Mouse (Mus musculus) stomach, embryonic 14.5 days (tissue): ENCODE measurements around the gene Olfr519. TPM values are rescaled to one million over a fixed set of nuclear protein-coding genes. Genes with fewer than 3 reads are reported as not detected.

Experiments used
- ATAC-seq: fragments of 200-750 bp; cut with Nextera tagmentation; 2 replicates; pipeline ENCODE4 v1.8.0; 2017; ENCODE audit warnings: low read depth, moderate TSS enrichment; ENCODE audit not compliant: insufficient number of reproducible peaks, insufficient read depth, low FRiP score
- H3K27ac ChIP-seq: fragments of 300-500 bp; sonication (generic); 2 replicates; pipeline ENCODE4 v1.5.1; 2014; ENCODE audit warnings: mild to moderate bottlenecking, low read length, moderate library complexity, mixed read lengths
- H3K27me3 ChIP-seq: fragments of 300-500 bp; sonication (generic); 2 replicates; pipeline ENCODE4 v1.6.1; 2014; ENCODE audit warnings: low read length, control low read depth, mixed read lengths; ENCODE audit not compliant: control insufficient read depth, insufficient read depth
- H3K36me3 ChIP-seq: fragments of 300-500 bp; sonication (generic); 2 replicates; pipeline ENCODE4 v1.6.1; 2014; ENCODE audit warnings: mild to moderate bottlenecking, control low read depth, low read length, moderate library complexity, mixed read lengths; ENCODE audit not compliant: control insufficient read depth, insufficient read depth
- H3K4me1 ChIP-seq: fragments of 300-500 bp; sonication (generic); 2 replicates; pipeline ENCODE4 v1.6.1; 2014; ENCODE audit warnings: low read length, control low read depth, mixed read lengths; ENCODE audit not compliant: control insufficient read depth, insufficient read depth
- H3K4me2 ChIP-seq: fragments of 300-500 bp; sonication (generic); replicated peaks from 2 replicates; pipeline ENCODE4 v1.6.1; 2014; ENCODE audit warnings: low read depth, low read length, control low read depth
- H3K4me3 ChIP-seq: fragments of 300-500 bp; sonication (generic); 2 replicates; pipeline ENCODE4 v1.5.1; 2014; ENCODE audit warnings: low read depth, low read length, control low read depth
- H3K9ac ChIP-seq: fragments of 300-500 bp; sonication (generic); replicated peaks from 2 replicates; pipeline ENCODE4 v1.6.1; 2014; ENCODE audit warnings: low read depth, mild to moderate bottlenecking, control low read depth, low read length, moderate library complexity, mixed read lengths
- H3K9me3 ChIP-seq: fragments of 300-500 bp; sonication (generic); 2 replicates; pipeline ENCODE4 v1.6.1; 2016; ENCODE audit warnings: low read depth, low read length, control low read depth; ENCODE audit not compliant: control insufficient read depth
- WGBS: fragments of 180-500 bp; shearing (Covaris S2); extraction: QIAGEN DNeasy Blood & Tissue Kit; methylation state at CpG from one replicate; pipeline ENCODE4 v1.1.7; 2014; 5-methylcytosine and 5-hydroxymethylcytosine counted together
- polyA plus RNA-seq: library from polyadenylated mRNA; unstranded; fragments of >200 nt; fragmentation: Nextera tagmentation; extraction: Ambion mirVana; gene quantifications from 2 replicates; pipeline ENCODE4 v1.2.1, GENCODE M21; 2014

Olfr519 gene
- not detected in 2 replicates for polyA plus RNA-seq

DNA sequence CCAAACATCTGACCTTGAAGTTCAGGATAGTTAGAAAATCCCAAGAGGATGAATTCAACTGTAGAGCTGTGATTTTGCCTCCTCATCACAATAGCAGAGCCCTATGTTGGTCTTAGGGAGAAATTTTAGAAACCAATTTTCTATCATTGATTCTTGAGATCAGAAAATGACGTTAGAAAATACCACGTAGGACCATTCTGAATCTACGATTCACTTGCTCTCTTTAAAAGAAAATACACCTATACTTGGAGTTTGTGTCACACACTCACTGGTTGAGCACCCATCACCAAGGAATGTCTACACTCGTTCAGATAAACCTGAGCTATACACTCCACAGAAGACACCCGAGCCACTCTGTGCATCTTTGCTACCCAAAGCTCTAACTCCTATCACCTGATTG, at the start of gene Olfr519:
Gene Olfr519 (minus strand): TSS at position 101 of the 400 bp plus-strand sequence.
- Histone ChIP-seq H3K27me3 (no peaks in the 10 kb centered on the region), H3K9me3 (no peaks in the 10 kb centered on the region), H3K36me3 (no peaks in the 10 kb centered on the region), H3K4me2 (no peak within 1 kb of the TSS), H3K27ac (no peak within 1 kb of the TSS), H3K9ac (no peak within 1 kb of the TSS), H3K4me3 (no peak within 1 kb of the TSS), H3K4me1 (no peaks in the 10 kb centered on the region)
- 88% methylated on average over 5 of the region's 5 CpGs for WGBS
- ATAC-seq, result no peak

DNA sequence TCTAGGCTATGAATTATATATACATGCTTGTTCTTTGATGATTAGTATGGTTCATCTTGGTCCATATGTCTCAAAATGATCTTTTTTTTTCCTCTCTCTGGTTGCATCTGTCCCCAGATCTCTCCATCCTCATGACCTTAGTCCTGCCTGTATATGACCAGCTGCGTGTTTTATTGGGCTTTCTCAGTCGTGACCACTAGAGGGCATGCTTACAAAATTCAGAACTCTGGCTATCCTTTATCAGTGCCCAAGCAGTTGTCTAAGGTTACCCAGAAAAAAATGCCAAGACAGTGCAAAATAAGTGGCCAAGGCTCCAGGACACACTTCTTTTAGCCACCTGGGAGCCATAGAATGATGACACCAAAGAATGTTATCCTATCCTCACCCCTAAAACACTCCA, 49.8 kb upstream of the Olfr519 start:
- peaks cover 38% of the 10 kb centered on the region for H3K36me3 ChIP-seq
- H3K4me1 ChIP-seq, result no peaks in the 10 kb centered on the region
- 5% methylated on average over 2 of the region's 2 CpGs for WGBS

DNA sequence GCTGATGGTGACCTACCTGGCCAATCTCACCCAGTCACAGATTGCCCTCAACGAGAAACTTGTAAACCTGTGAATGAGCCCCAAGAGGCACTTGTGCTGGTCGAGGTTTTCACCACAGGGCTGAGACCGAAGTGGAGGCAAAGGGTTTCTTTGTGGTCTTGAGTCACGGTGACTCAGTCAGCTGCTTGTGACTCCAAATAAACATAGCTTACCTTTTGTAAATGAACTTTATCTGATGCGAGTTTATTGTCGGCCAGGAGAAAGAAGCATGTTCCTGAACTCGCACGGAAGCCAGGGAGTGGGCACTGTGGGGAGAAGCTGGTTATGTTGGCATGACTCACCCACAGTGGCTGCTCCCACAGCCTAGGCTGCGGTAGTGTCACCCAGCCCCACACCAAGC, 47.2 kb upstream of the Olfr519 start:
- Histone ChIP-seq H3K36me3 (peaks cover 50% of the 10 kb centered on the region), H3K4me3 (no peak overlapping the region), H3K4me2 (no peak overlapping the region), H3K27me3 (no peaks in the 10 kb centered on the region), H3K27ac (no peak overlapping the region), H3K9me3 (no peaks in the 10 kb centered on the region), H3K9ac (no peak overlapping the region), H3K4me1 (no peaks in the 10 kb centered on the region)
- 86% methylated on average over 9 of the region's 9 CpGs for WGBS
- no peak for ATAC-seq

More for the DNA sequence above, 49.8 kb upstream of the Olfr519 start:
- Histone ChIP-seq H3K9ac (no peak overlapping the region), H3K27me3 (no peaks in the 10 kb centered on the region), H3K27ac (no peak overlapping the region), H3K4me3 (no peak overlapping the region), H3K9me3 (no peaks in the 10 kb centered on the region), H3K4me2 (no peak overlapping the region)
- no peak for ATAC-seq

DNA sequence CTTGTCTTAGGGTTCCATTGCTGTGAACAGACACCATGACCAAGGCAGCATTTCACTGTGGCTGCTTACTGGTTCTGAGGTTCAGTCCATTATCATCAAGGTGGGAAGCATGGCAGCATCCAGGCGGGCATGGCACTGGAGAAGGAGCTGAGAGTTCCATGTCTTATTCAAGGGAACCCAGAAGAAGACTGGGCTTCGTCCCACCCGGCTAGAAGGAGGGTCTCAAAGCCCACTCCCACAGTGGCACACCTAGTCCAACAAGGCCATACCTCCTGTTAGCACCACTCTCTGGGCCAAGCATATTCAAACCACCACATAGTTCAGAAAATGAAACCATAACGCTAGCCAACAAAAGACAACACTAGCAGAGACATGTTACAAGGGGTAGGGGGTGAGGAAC, 42.4 kb upstream of the Olfr519 start:
- peaks cover 36% of the 10 kb centered on the region for H3K36me3 ChIP-seq
- 95% methylated on average over 4 of the region's 4 CpGs for WGBS

DNA sequence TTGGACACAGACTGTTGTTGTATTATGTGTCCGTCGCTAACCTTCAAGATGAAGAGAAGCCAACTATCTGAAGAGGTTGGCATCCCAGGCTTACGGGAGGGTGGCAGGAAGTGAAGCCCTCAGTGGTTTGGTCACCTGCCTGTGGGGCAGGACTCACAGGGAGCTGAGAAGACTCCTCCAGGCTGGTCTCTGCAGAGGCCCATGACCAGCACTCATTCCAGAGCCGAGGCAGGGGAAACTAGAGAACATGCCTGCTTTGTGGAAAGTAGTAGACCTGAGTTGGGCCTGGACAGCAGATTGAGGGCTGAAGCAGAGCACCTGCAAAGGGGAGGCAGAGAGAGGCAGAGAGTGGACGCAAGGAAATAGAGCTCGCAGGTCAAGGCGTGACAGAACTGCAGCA, 41.2 kb upstream of the Olfr519 start:
- peaks cover 9% of the 10 kb centered on the region for H3K4me1 ChIP-seq
- 89% methylated on average over 7 of the region's 7 CpGs for WGBS

More for the DNA sequence above, 42.4 kb upstream of the Olfr519 start:
- no peak overlapping the region for H3K4me3 ChIP-seq
- no peak overlapping the region for H3K27ac ChIP-seq
- H3K27me3 ChIP-seq, result no peaks in the 10 kb centered on the region
- no peak for ATAC-seq
- H3K4me1 ChIP-seq, result peaks cover 9% of the 10 kb centered on the region
- no peak overlapping the region for H3K9ac ChIP-seq
- no peak overlapping the region for H3K4me2 ChIP-seq
- no peaks in the 10 kb centered on the region for H3K9me3 ChIP-seq

DNA sequence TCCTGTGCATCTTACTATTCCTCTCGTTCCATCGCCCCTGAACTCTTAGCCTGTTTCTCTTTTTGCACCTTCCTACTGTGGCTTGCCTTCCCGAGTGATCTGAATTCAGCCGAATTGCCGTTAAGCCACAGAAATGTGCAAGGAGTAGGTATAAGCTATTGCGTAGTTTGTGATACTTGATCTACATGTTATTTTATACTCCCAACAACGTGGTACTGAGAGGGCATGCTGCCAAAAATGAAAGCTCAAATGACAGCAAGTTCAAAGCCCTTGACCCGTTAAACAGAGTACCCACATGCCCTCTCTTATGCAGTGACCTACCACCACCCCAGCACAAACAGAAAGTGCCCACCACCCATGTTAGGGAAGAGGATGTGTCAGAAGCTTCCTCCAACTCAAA, 40.6 kb upstream of the Olfr519 start:
- Histone ChIP-seq H3K9ac (peak overlapping the region; percentile 95), H3K36me3 (peaks cover 20% of the 10 kb centered on the region), H3K4me3 (peak overlapping the region; percentile 98), H3K27me3 (no peaks in the 10 kb centered on the region), H3K9me3 (no peaks in the 10 kb centered on the region), H3K4me2 (peak overlapping the region; percentile 84), H3K27ac (no peak overlapping the region), H3K4me1 (peaks cover 9% of the 10 kb centered on the region)
- no peak for ATAC-seq
- 4% methylated on average over 8 of the region's 8 CpGs for WGBS

More for the DNA sequence above, 41.2 kb upstream of the Olfr519 start:
- peaks cover 26% of the 10 kb centered on the region for H3K36me3 ChIP-seq
- peak overlapping the region; percentile 84 for H3K4me2 ChIP-seq
- no peak for ATAC-seq
- H3K27ac ChIP-seq, result no peak overlapping the region
- H3K4me3 ChIP-seq, result peak overlapping the region; percentile 98
- H3K9ac ChIP-seq, result no peak overlapping the region
- no peaks in the 10 kb centered on the region for H3K27me3 ChIP-seq
- H3K9me3 ChIP-seq, result no peaks in the 10 kb centered on the region

DNA sequence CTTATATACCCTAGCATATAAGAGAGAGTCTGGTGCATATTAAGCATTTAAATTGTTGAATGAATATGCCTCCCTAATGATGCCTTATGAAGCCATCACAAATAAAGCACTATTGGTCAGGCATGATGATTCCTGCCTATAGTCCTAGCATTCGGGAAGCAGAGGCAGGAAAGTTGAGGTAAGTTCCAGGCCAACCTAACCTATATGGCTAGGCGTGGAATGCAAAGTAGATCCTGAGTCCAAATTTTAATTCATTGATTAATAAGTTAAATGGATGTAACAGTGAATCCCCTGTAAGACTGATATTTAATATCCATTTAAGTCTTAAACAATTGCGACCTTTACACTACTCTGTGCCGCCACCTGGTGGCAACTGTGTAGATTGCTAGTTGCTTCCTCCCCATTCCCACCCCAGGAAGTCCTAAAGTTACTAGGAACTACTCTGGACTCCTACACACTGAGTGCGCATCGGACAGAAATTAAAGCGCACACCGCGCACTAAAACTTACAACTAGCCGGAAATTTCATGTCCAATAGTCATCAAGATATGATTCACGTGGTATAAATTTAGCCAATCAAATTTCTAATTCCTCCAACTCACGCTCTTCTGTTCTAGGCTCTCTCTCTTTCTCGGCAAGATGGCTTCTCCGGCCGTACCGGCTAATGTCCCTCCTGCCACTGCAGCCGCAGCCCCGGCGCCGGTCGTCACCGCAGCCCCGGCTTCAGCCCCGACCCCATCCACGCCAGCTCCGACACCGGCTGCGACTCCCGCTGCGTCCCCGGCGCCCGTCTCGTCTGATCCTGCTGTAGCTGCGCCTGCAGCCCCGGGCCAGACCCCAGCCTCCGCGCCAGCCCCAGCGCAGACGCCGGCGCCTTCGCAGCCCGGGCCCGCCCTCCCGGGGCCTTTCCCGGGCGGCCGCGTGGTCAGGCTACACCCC, 39.8 kb upstream of the Olfr519 start, which contains the start of gene Eif3f:
Gene Eif3f (plus strand): TSS at position 624 of the 938 bp plus-strand sequence.
- 2% methylated on average over 50 of the region's 50 CpGs for WGBS
- Histone ChIP-seq H3K36me3 (peaks cover 13% of the 10 kb centered on the region), H3K4me1 (peaks cover 9% of the 10 kb centered on the region), H3K4me2 (peak within 1 kb of the TSS; percentile 84), H3K9ac (peak within 1 kb of the TSS; percentile 95), H3K27ac (peak within 1 kb of the TSS; percentile 78; the same call in 1 of the 2 replicates), H3K9me3 (no peaks in the 10 kb centered on the region), H3K27me3 (no peaks in the 10 kb centered on the region), H3K4me3 (peak within 1 kb of the TSS; percentile 98)
- ATAC-seq, result peak; percentile 98

DNA sequence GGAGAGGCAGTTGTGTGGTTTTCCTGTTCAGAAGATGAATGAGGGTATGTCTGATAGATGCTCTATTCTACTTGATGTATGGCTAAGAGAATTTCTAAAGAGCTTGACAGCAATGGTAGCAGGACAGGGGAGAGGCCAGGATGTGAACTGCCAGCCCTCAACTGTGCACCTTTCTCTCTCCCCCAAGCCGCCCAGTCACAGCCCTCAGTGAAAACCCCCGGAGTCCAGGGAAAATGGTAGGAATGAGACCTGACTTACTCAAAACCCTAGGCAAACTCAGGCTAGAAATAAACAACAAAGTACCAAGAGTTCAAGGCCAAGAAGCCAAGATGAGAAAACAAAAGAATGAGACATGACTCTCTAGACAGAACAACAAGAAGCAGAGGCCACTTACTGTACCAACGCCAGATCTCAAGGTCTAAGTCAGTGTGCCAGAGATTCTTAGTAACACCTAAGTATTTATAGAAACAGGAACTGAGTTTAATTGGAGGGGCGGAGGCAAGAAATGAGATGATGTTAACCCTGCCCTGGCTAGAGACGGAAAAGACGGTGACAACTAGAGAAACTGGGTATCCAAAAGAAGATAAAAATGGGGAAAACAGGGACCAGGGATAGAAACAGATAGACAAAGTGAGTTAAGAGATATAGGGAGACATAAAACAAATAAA, 35.6 kb upstream of the Olfr519 start, which contains the start of gene Nlrp10:
Gene Nlrp10 (minus strand): TSS at position 453 of the 668 bp plus-strand sequence.
- no peak within 1 kb of the TSS for H3K9ac ChIP-seq
- no peaks in the 10 kb centered on the region for H3K9me3 ChIP-seq
- no peak for ATAC-seq
- no peaks in the 10 kb centered on the region for H3K4me1 ChIP-seq
- no peaks in the 10 kb centered on the region for H3K36me3 ChIP-seq
- no peak within 1 kb of the TSS for H3K27ac ChIP-seq
- 69% methylated on average over 6 of the region's 6 CpGs for WGBS
- H3K4me3 ChIP-seq, result no peak within 1 kb of the TSS
- no peaks in the 10 kb centered on the region for H3K27me3 ChIP-seq
- H3K4me2 ChIP-seq, result no peak within 1 kb of the TSS
